Mouse (Mus musculus) liver, embryonic 14.5 days (tissue): ENCODE measurements around the gene Plgrkt. TPM values are rescaled to one million over a fixed set of nuclear protein-coding genes. Genes with fewer than 3 reads are reported as not detected.
A peak's percentile ranks its signal among the peaks of the same experiment; 100 is the strongest.

Experiments used
- ATAC-seq: fragments of 200-750 bp; cut with Nextera tagmentation; 2 replicates; pipeline ENCODE4 v1.8.0; 2017; ENCODE audit warnings: moderate number of reproducible peaks, mild to moderate bottlenecking, moderate library complexity; ENCODE audit not compliant: insufficient read depth
- DNase-seq, 3 experiments: peaks; one replicate each; pipeline ENCODE4 v3.0.0-alpha.2; 2012 to 2013; ENCODE audit warnings: low read depth in 3 of 3, low spot score in 3 of 3
- H3K27ac ChIP-seq: fragments of 300-500 bp; sonication (generic); 2 replicates; pipeline ENCODE4 v1.5.1; 2014; ENCODE audit warnings: moderate library complexity, mild to moderate bottlenecking, control low read depth, inconsistent platforms
- H3K27me3 ChIP-seq: fragments of 300-500 bp; sonication (generic); 2 replicates; pipeline ENCODE4 v1.6.1; 2014; ENCODE audit warnings: mild to moderate bottlenecking, low read length, moderate library complexity; ENCODE audit not compliant: control insufficient read depth, insufficient read depth
- H3K36me3 ChIP-seq: fragments of 300-500 bp; sonication (generic); replicated peaks from 2 replicates; pipeline ENCODE4 v1.6.1; 2014; ENCODE audit warnings: low read depth; ENCODE audit not compliant: control insufficient read depth, insufficient read depth
- H3K4me1 ChIP-seq, 2 experiments: fragments of 200-500 bp in 1 of 2; fragments of 300-500 bp in 1 of 2; sonication (generic) in 1 of 2; replicated peaks; 2 replicates each; pipeline ENCODE4 v1.6.1; 2012 to 2014; ENCODE audit warnings: antibody characterized with exemption in 1 of 2, inconsistent platforms in 1 of 2, low read length in 1 of 2; ENCODE audit not compliant: control insufficient read depth in 2 of 2, insufficient read depth in 2 of 2
- H3K4me2 ChIP-seq: fragments of 300-500 bp; sonication (generic); 2 replicates; pipeline ENCODE4 v1.6.1; 2014; ENCODE audit warnings: low read depth, mild to moderate bottlenecking, control low read depth, moderate library complexity
- H3K4me3 ChIP-seq, 2 experiments: fragments of 200-500 bp in 1 of 2; fragments of 300-500 bp in 1 of 2; sonication (generic) in 1 of 2; 2 replicates each; pipeline ENCODE4 v1.5.1; 2012 to 2014; ENCODE audit warnings: low read depth in 2 of 2, low read length in 2 of 2, mild to moderate bottlenecking in 2 of 2, control low read depth in 1 of 2, inconsistent platforms in 1 of 2, moderate library complexity in 1 of 2; ENCODE audit not compliant: insufficient read depth in 1 of 2
- H3K9ac ChIP-seq: fragments of 300-500 bp; sonication (generic); replicated peaks from 2 replicates; pipeline ENCODE4 v1.6.1; 2014; ENCODE audit warnings: mild to moderate bottlenecking, control low read depth, moderate library complexity
- H3K9me3 ChIP-seq: fragments of 300-500 bp; sonication (generic); 2 replicates; pipeline ENCODE4 v1.6.1; 2016; ENCODE audit warnings: low read length, mixed read lengths; ENCODE audit not compliant: control insufficient read depth
- CTCF ChIP-seq: IDR thresholded peaks from 2 replicates; pipeline ENCODE4 v1.5.1; 2016; ENCODE audit warnings: antibody characterized with exemption, low read depth, control low read depth
- EP300 ChIP-seq: IDR thresholded peaks from 2 replicates; pipeline ENCODE4 v1.6.1; 2016; ENCODE audit warnings: antibody characterized with exemption, low read depth
- WGBS: fragments of 180-500 bp; shearing (Covaris S2); extraction: QIAGEN DNeasy Blood & Tissue Kit; methylation state at CpG from one replicate; pipeline ENCODE4 v1.1.7; 2014; ENCODE audit not compliant: insufficient replicate concordance; 5-methylcytosine and 5-hydroxymethylcytosine counted together
- polyA plus RNA-seq, 2 experiments: library from polyadenylated mRNA; depleted of rRNA in 1 of 2; stranded (reverse) in 1 of 2; unstranded in 1 of 2; fragments of >200 nt; fragmentation: Nextera tagmentation in 1 of 2; extraction: Ambion mirVana in 1 of 2; gene quantifications; 2 replicates each; pipeline versions ENCODE4 v1.2.1 to v1.2.3; 2012 to 2014

The Plgrkt gene
- polyA plus RNA-seq, 2 experiments, result 21.9 to 28.3 TPM

DNA sequence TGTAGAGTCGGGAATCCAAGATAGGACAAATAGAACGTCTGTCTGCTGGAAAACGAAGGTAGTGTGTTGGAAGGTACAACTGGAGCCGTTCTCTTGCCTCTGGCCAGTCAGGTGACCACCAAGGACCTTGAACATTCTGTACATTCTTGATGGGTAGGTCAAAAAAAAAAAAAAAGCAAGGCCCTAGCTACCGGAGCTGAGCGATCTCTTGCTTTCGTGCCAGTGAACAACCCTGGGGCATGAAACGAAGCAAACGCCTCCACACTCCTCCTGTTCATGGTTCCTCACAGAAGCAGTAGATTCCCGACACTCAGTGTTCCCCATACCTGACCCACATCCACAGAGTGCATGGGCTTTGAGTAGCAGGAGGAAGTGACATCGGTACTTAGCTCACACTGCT is 10.9 kb downstream of the Plgrkt start:
- no peak for DNase-seq
- Histone ChIP-seq H3K9me3 (no peaks in the 10 kb centered on the region), H3K4me1 (peaks cover 8 to 11% of the 10 kb centered on the region in 2 experiments), H3K4me2 (no peak overlapping the region), H3K27me3 (no peaks in the 10 kb centered on the region), H3K36me3 (no peaks in the 10 kb centered on the region), H3K9ac (no peak overlapping the region), H3K27ac (no peak overlapping the region), H3K4me3 (no peak overlapping the region)
- no peak for ATAC-seq
- WGBS, result 77% methylated on average over 11 of the region's 11 CpGs
- TF ChIP-seq CTCF (no peak), EP300 (no peak)

- WGBS, result 4% methylated on average over 20 of the region's 20 CpGs
- TF ChIP-seq CTCF (peak; percentile 98), EP300 (no peak)
- DNase-seq, result peak; percentile 74 to 78 (median 76)
- peak overlapping the region; percentile 8; the same call in 1 of the 2 replicates for H3K27ac ChIP-seq
- peaks cover 0 to 2% of the 10 kb centered on the region in 2 experiments; a peak in 1 of 4 replicates for H3K4me1 ChIP-seq
- peak; percentile 70 for ATAC-seq
- peak overlapping the region; percentile 41 for H3K9ac ChIP-seq
- H3K4me2 ChIP-seq, result peak overlapping the region; percentile 89
- H3K27me3 ChIP-seq, result no peaks in the 10 kb centered on the region
- no peaks in the 10 kb centered on the region for H3K36me3 ChIP-seq
- H3K9me3 ChIP-seq, result no peaks in the 10 kb centered on the region
- peak overlapping the region; percentile 49 to 66 for H3K4me3 ChIP-seq
Observed at GRCm38 (mm10) chr19:29354895-29355877, 12.0 kb downstream of the Plgrkt start.

DNA sequence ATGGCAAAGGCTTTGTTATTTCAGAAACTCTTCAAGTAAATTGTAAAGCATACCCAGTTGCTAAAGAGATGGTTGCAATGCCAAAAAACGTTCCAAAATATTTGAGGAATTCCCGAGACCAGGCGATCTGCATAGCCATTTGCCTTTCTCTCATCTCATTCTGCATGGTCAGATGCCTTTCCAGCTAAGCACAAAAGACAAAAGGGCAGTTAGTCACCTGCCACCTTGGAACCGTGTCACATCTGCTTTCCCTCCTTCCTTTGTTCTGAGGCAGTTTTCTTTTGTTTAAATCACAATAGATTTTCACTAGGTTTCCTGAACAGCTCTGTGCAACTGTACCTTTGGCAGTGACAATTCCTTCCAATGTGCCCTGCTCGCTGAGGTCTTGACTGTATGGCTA is 16.2 kb downstream of the Plgrkt start:
- Histone ChIP-seq H3K27me3 (no peaks in the 10 kb centered on the region), H3K27ac (no peak overlapping the region), H3K4me3 (no peak overlapping the region), H3K9ac (no peak overlapping the region), H3K4me1 (peaks cover 0 to 2% of the 10 kb centered on the region in 2 experiments; a peak in 1 of 4 replicates), H3K9me3 (no peaks in the 10 kb centered on the region), H3K4me2 (no peak overlapping the region), H3K36me3 (no peaks in the 10 kb centered on the region)
- WGBS, result 57% methylated on average over 5 of the region's 5 CpGs
- no peak for TF ChIP-seq EP300
- no peak for TF ChIP-seq CTCF
- ATAC-seq (no peak), DNase-seq (no peak)

- Histone ChIP-seq H3K4me1 (no peaks in the 10 kb centered on the region), H3K9me3 (no peaks in the 10 kb centered on the region), H3K36me3 (no peaks in the 10 kb centered on the region), H3K4me2 (no peak overlapping the region), H3K27ac (no peak overlapping the region), H3K9ac (no peak overlapping the region), H3K4me3 (no peak overlapping the region), H3K27me3 (no peaks in the 10 kb centered on the region)
- DNase-seq (no peak), ATAC-seq (no peak)
- 76% methylated on average over 6 of the region's 6 CpGs for WGBS
- TF ChIP-seq EP300 (no peak), CTCF (no peak)
Observed at GRCm38 (mm10) chr19:29345636-29346035, 21.6 kb downstream of the Plgrkt start.

DNA sequence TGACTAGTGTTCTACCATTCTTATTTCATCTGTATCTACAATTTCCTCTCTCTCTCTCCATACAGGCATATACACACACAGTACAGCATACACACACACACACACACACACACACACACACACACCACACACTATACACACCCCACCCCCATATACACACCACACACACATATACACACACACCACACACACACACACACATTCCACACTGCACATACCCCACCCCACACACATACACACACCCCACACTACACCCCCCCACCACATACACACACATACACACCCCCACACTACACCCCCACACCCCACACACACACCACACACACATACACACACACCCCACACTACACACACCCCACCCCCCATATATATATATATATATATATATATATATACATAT is 22.3 kb downstream of the Plgrkt start:
- ATAC-seq (no peak), DNase-seq (no peak)
- H3K4me3 ChIP-seq, result no peak overlapping the region
- no peak for TF ChIP-seq EP300
- no peak for TF ChIP-seq CTCF
- no peak overlapping the region for H3K27ac ChIP-seq
- no peak overlapping the region for H3K4me2 ChIP-seq
- H3K27me3 ChIP-seq, result no peaks in the 10 kb centered on the region
- H3K4me1 ChIP-seq, result no peaks in the 10 kb centered on the region
- H3K9me3 ChIP-seq, result no peaks in the 10 kb centered on the region
- H3K36me3 ChIP-seq, result no peaks in the 10 kb centered on the region
- H3K9ac ChIP-seq, result no peak overlapping the region
